Mouse (Mus musculus) lung, postnatal 0 days (tissue): ENCODE measurements around the gene Cpxcr1. TPM values are rescaled to one million over a fixed set of nuclear protein-coding genes. Genes with fewer than 3 reads are reported as not detected.

Experiments used
- ATAC-seq: fragments of 200-750 bp; cut with Nextera tagmentation; 2 replicates; pipeline ENCODE4 v1.8.0; 2017; ENCODE audit warnings: moderate library complexity
- DNase-seq: peaks from one replicate; pipeline ENCODE4 v3.0.0-alpha.2; 2016; ENCODE audit warnings: low spot score
- H3K27ac ChIP-seq: fragments of 300-500 bp; sonication (generic); 2 replicates; pipeline ENCODE4 v1.5.1; 2014; ENCODE audit warnings: antibody characterized with exemption, mild to moderate bottlenecking, low read length, mixed read lengths
- H3K27me3 ChIP-seq: fragments of 300-500 bp; sonication (generic); replicated peaks from 2 replicates; pipeline ENCODE4 v1.6.1; 2014; ENCODE audit warnings: low read length, mixed read lengths; ENCODE audit not compliant: insufficient read depth
- H3K36me3 ChIP-seq: fragments of 300-500 bp; sonication (generic); 2 replicates; pipeline ENCODE4 v1.6.1; 2014; ENCODE audit warnings: low read length, mixed read lengths; ENCODE audit not compliant: insufficient read depth
- H3K4me1 ChIP-seq: fragments of 300-500 bp; sonication (generic); 2 replicates; pipeline ENCODE4 v1.6.1; 2014; ENCODE audit warnings: antibody characterized with exemption, low read depth, low read length, mixed read lengths; ENCODE audit not compliant: insufficient read depth
- H3K4me2 ChIP-seq: fragments of 300-500 bp; sonication (generic); replicated peaks from 2 replicates; pipeline ENCODE4 v1.6.1; 2014; ENCODE audit warnings: low read depth, mild to moderate bottlenecking, low read length, moderate library complexity, mixed read lengths
- H3K4me3 ChIP-seq: fragments of 300-500 bp; sonication (generic); 2 replicates; pipeline ENCODE4 v1.5.1; 2014; ENCODE audit warnings: low read depth, low read length
- H3K9ac ChIP-seq: fragments of 300-500 bp; sonication (generic); replicated peaks from 2 replicates; pipeline ENCODE4 v1.6.1; 2014; ENCODE audit warnings: low read depth, mild to moderate bottlenecking
- H3K9me3 ChIP-seq: fragments of 300-500 bp; sonication (generic); 2 replicates; pipeline ENCODE4 v1.6.1; 2016; ENCODE audit warnings: low read length, mixed read lengths
- CTCF ChIP-seq: IDR thresholded peaks from 2 replicates; pipeline ENCODE4 v1.5.1; 2016; ENCODE audit warnings: antibody characterized with exemption, mild to moderate bottlenecking
- EP300 ChIP-seq: IDR thresholded peaks from 2 replicates; pipeline ENCODE4 v1.6.1; 2016; ENCODE audit warnings: antibody characterized with exemption, mild to moderate bottlenecking, control low read depth
- polyA plus RNA-seq: library from polyadenylated mRNA; unstranded; fragments of >200 nt; fragmentation: Nextera tagmentation; extraction: Ambion mirVana; gene quantifications from 2 replicates; pipeline ENCODE4 v1.2.1, GENCODE M21; 2015

Gene Cpxcr1
- polyA plus RNA-seq = not detected in 2 replicates

DNA sequence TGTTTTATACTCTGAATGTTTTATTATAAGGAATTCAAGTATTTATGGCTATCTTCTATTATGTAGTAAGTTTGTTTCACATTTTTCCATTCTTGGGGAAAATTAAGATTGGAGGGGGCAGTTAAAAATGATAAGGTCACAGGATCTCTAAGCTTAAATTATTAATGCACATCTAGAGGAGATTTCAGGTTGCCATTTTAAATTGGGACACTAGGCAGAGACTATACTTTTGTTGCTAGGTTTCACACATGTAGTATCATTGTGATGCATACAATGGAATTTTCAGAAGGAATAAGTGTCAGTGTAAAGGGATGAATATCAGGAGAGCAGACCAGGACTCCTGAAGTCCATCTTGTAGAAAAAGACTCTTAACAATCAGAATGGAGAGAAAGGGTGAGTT, at the start of gene Cpxcr1:
Cpxcr1 (plus strand) TSS at position 301 of the 400 bp plus-strand sequence.
- ATAC-seq (no peak), DNase-seq (no peak)
- no peak within 1 kb of the TSS for H3K4me2 ChIP-seq
- H3K4me1 ChIP-seq = no peaks in the 10 kb centered on the region
- H3K9me3 ChIP-seq = no peaks in the 10 kb centered on the region
- H3K4me3 ChIP-seq = no peak within 1 kb of the TSS
- H3K9ac ChIP-seq = no peak within 1 kb of the TSS
- H3K27ac ChIP-seq = no peak within 1 kb of the TSS
- no peaks in the 10 kb centered on the region for H3K27me3 ChIP-seq
- no peaks in the 10 kb centered on the region for H3K36me3 ChIP-seq
- TF ChIP-seq EP300 = no peak
- TF ChIP-seq CTCF = no peak

Other genes starting within 250 kb of the Cpxcr1 start
- not detected in 2 replicates for gene H2afb2, start 232.2 kb downstream of the Cpxcr1 start, polyA plus RNA-seq